ENCODE assay signal across 17 mouse cellular contexts in genomic region chr10:79815671-79816494, GRCm38 (mm10). TPM values are rescaled to one million over a fixed set of nuclear protein-coding genes. Genes with fewer than 3 reads are reported as not detected.
DNase-seq lines count a peak whose midpoint lies in the region; ATAC-seq and TF ChIP-seq lines count a peak whose summit lies in the region.
"Had no signal": no experiment of that assay in that cellular context is flagged by ENCODE, and none has a peak within 500 bp of the region (broad histone marks: within the 10 kb centered on the region; RNA-seq: fewer than 3 reads in every experiment).

No protein-coding gene starts in this region.

- no peaks in the 10 kb centered on the region for H3K27me3 ChIP-seq in liver, postnatal 0 days (ENCODE audit: insufficient read depth, low read length)
- H3K27me3 ChIP-seq in liver, embryonic 12.5 days (replicated peaks), result no peaks in the 10 kb centered on the region
- H3K27me3 ChIP-seq in kidney, embryonic 15.5 days, result no peaks in the 10 kb centered on the region
- no peaks in the 10 kb centered on the region for H3K27me3 ChIP-seq in limb, embryonic 10.5 days (ENCODE audit: low read depth, poor library complexity, severe bottlenecking)
- H3K27me3 ChIP-seq in hindbrain, embryonic 10.5 days (ENCODE audit: insufficient read depth, poor library complexity, severe bottlenecking), result no peaks in the 10 kb centered on the region
- H3K27me3 ChIP-seq in lung, postnatal 0 days (replicated peaks; ENCODE audit: insufficient read depth, low read length), result no peaks in the 10 kb centered on the region
- H3K27me3 ChIP-seq: forebrain, embryonic 12.5 days; liver, embryonic 15.5 days; stomach, embryonic 15.5 days had no signal

- H3K4me3 ChIP-seq in liver, postnatal 0 days (ENCODE audit: low read depth, low read length), result no peak overlapping the region
- no peak overlapping the region for H3K4me3 ChIP-seq in liver, embryonic 12.5 days
- H3K4me3 ChIP-seq in kidney, embryonic 15.5 days (replicated peaks), result no peak overlapping the region; the same call in 1 of the 2 replicates
- H3K4me3 ChIP-seq in limb, embryonic 10.5 days, result no peak overlapping the region
- no peak overlapping the region for H3K4me3 ChIP-seq in hindbrain, embryonic 10.5 days
- no peak overlapping the region for H3K4me3 ChIP-seq in lung, postnatal 0 days (ENCODE audit: low read depth, low read length)
- H3K4me3 ChIP-seq: forebrain, embryonic 12.5 days; heart, embryonic 10.5 days; liver, embryonic 15.5 days; stomach, embryonic 15.5 days had no signal

- TF ChIP-seq CTCF in liver, postnatal 0 days (IDR thresholded peaks at IDR 0.05; ENCODE audit: low read depth), result no peak
- TF ChIP-seq CTCF in lung, postnatal 0 days (IDR thresholded peaks at IDR 0.05), result no peak

- H3K36me3 ChIP-seq in liver, postnatal 0 days (replicated peaks; ENCODE audit: insufficient read depth, low read length), result no peaks in the 10 kb centered on the region
- H3K36me3 ChIP-seq in liver, embryonic 12.5 days, result peaks cover 5% of the 10 kb centered on the region; the same call in 1 of the 2 replicates
- H3K36me3 ChIP-seq in kidney, embryonic 15.5 days, result peaks cover 59% of the 10 kb centered on the region
- H3K36me3 ChIP-seq in limb, embryonic 10.5 days, result peaks cover 79% of the 10 kb centered on the region
- peaks cover 92% of the 10 kb centered on the region for H3K36me3 ChIP-seq in hindbrain, embryonic 10.5 days
- no peaks in the 10 kb centered on the region for H3K36me3 ChIP-seq in lung, postnatal 0 days (ENCODE audit: insufficient read depth, low read length)
- H3K36me3 ChIP-seq: liver, embryonic 15.5 days had no signal

- H3K4me2 ChIP-seq in liver, postnatal 0 days (ENCODE audit: low read depth, low read length), result no peak overlapping the region
- no peak overlapping the region for H3K4me2 ChIP-seq in liver, embryonic 12.5 days
- H3K4me2 ChIP-seq in kidney, embryonic 15.5 days, result peak overlapping the region; percentile 40
- no peak overlapping the region for H3K4me2 ChIP-seq in lung, postnatal 0 days (replicated peaks; ENCODE audit: low read depth, low read length)
- H3K4me2 ChIP-seq: forebrain, embryonic 12.5 days; hindbrain, embryonic 14.5 days; liver, embryonic 15.5 days; stomach, embryonic 15.5 days had no signal

- H3K27ac ChIP-seq in liver, postnatal 0 days (ENCODE audit: low read depth), result no peak overlapping the region
- no peak overlapping the region for H3K27ac ChIP-seq in liver, embryonic 12.5 days
- H3K27ac ChIP-seq in kidney, embryonic 15.5 days, result peak overlapping the region; percentile 93
- H3K27ac ChIP-seq in limb, embryonic 10.5 days, result 0 out of 2 replicates have a peak overlapping the region, but pooled peaks have one; percentile 5
- H3K27ac ChIP-seq in hindbrain, embryonic 10.5 days, result no peak overlapping the region
- no peak overlapping the region for H3K27ac ChIP-seq in lung, postnatal 0 days (ENCODE audit: low read length)
- H3K27ac ChIP-seq: forebrain, embryonic 12.5 days; heart, embryonic 10.5 days; hindbrain, embryonic 14.5 days; liver, embryonic 15.5 days; stomach, embryonic 15.5 days had no signal

- no peak for TF ChIP-seq EP300 in liver, postnatal 0 days (IDR thresholded peaks at IDR 0.05; ENCODE audit: low read depth)
- no peak for TF ChIP-seq EP300 in lung, postnatal 0 days (IDR thresholded peaks at IDR 0.05)

- H3K4me1 ChIP-seq in liver, postnatal 0 days (ENCODE audit: insufficient read depth), result no peaks in the 10 kb centered on the region
- H3K4me1 ChIP-seq in liver, embryonic 12.5 days, result peaks cover 4% of the 10 kb centered on the region; the same call in 1 of the 2 replicates
- H3K4me1 ChIP-seq in kidney, embryonic 15.5 days, result peaks cover 47% of the 10 kb centered on the region
- peaks cover 7% of the 10 kb centered on the region; the same call in 1 of the 2 replicates for H3K4me1 ChIP-seq in limb, embryonic 10.5 days
- H3K4me1 ChIP-seq in hindbrain, embryonic 10.5 days (replicated peaks), result peaks cover 21% of the 10 kb centered on the region
- no peaks in the 10 kb centered on the region for H3K4me1 ChIP-seq in lung, postnatal 0 days (ENCODE audit: insufficient read depth, low read depth, low read length)

- DNase-seq in liver, postnatal 0 days, result no peak
- peak; percentile 93 for DNase-seq in kidney, adult 11 months
- no peak for DNase-seq in limb, embryonic 10.5 days (ENCODE audit: low spot score)
- no peak for DNase-seq in hindbrain, embryonic 10.5 days (ENCODE audit: low spot score)
- DNase-seq in lung, postnatal 0 days (ENCODE audit: low spot score), result no peak
- DNase-seq: gastrocnemius, postnatal 14 days; heart, postnatal 10 days; left cerebral cortex, postnatal 4 days; right cerebral cortex, postnatal 14 days had no signal

- ATAC-seq in liver, postnatal 0 days, result peak; percentile 32; the same call in 1 of the 2 replicates
- ATAC-seq in liver, embryonic 12.5 days, result no peak
- ATAC-seq in kidney, embryonic 15.5 days (replicated peaks; ENCODE audit: low FRiP score), result peak; percentile 41
- ATAC-seq in lung, postnatal 0 days, result no peak

- H3K9me3 ChIP-seq in liver, postnatal 0 days (ENCODE audit: low read length), result no peaks in the 10 kb centered on the region
- H3K9me3 ChIP-seq in liver, embryonic 12.5 days (replicated peaks), result no peaks in the 10 kb centered on the region
- H3K9me3 ChIP-seq in kidney, embryonic 15.5 days (replicated peaks), result no peaks in the 10 kb centered on the region
- no peaks in the 10 kb centered on the region for H3K9me3 ChIP-seq in limb, embryonic 10.5 days (replicated peaks)
- H3K9me3 ChIP-seq in hindbrain, embryonic 10.5 days, result no peaks in the 10 kb centered on the region
- H3K9me3 ChIP-seq in lung, postnatal 0 days (ENCODE audit: low read length), result no peaks in the 10 kb centered on the region
- H3K9me3 ChIP-seq: forebrain, embryonic 12.5 days; heart, embryonic 10.5 days; liver, embryonic 15.5 days; stomach, embryonic 15.5 days had no signal

- 77% methylated on average over 12 of the region's 12 CpGs for WGBS in liver, postnatal 0 days (ENCODE audit: insufficient replicate concordance)
- 79% methylated on average over 12 of the region's 12 CpGs for WGBS in liver, embryonic 12.5 days (ENCODE audit: insufficient replicate concordance)
- 74% methylated on average over 12 of the region's 12 CpGs for WGBS in kidney, embryonic 15.5 days
- 93% methylated on average over 12 of the region's 12 CpGs for WGBS in limb, embryonic 10.5 days
- 88% methylated on average over 12 of the region's 12 CpGs for WGBS in hindbrain, embryonic 10.5 days
- WGBS in lung, postnatal 0 days, result 84% methylated on average over 12 of the region's 12 CpGs

- H3K9ac ChIP-seq in liver, postnatal 0 days (replicated peaks), result no peak overlapping the region
- H3K9ac ChIP-seq in liver, embryonic 12.5 days, result no peak overlapping the region
- no peak overlapping the region for H3K9ac ChIP-seq in kidney, embryonic 15.5 days
- H3K9ac ChIP-seq in lung, postnatal 0 days (replicated peaks; ENCODE audit: low read depth), result no peak overlapping the region
- H3K9ac ChIP-seq: forebrain, embryonic 12.5 days; hindbrain, embryonic 14.5 days; liver, embryonic 15.5 days; stomach, embryonic 15.5 days had no signal

RNA-seq across cellular contexts. Expression of gene Misp, which starts 4.9 kb away (rescaled TPM):
- polyA plus RNA-seq in liver, postnatal 0 days (2015; fragmentation: Nextera tagmentation; extraction: Ambion mirVana), result 1.00 and 1.3 TPM in 2 replicates
- 0.49 and 0.54 TPM in 2 replicates for polyA plus RNA-seq in liver, embryonic 12.5 days (2016; fragmentation: Nextera tagmentation; extraction: Ambion mirVana)
- polyA plus RNA-seq in kidney, embryonic 15.5 days (2015; fragmentation: Nextera tagmentation; extraction: Ambion mirVana), result 14.9 and 15.2 TPM in 2 replicates
- polyA plus RNA-seq in limb, embryonic 10.5 days (2016; fragmentation: Nextera tagmentation; extraction: Ambion mirVana), result 0.60 TPM in 1 of 2 replicates, not detected in the other
- polyA plus RNA-seq in hindbrain, embryonic 10.5 days (2016; fragmentation: Nextera tagmentation; extraction: Ambion mirVana), result 1.0 and 2.4 TPM in 2 replicates
- 10.5 and 10.6 TPM in 2 replicates for polyA plus RNA-seq in lung, postnatal 0 days (2015; fragmentation: Nextera tagmentation; extraction: Ambion mirVana)

RNA-seq across cellular contexts. Expression of gene Palm, which starts 22.5 kb away (rescaled TPM):
- 7.9 and 9.2 TPM in 2 replicates for polyA plus RNA-seq in liver, postnatal 0 days (2015; fragmentation: Nextera tagmentation; extraction: Ambion mirVana)
- polyA plus RNA-seq in liver, embryonic 12.5 days (2016; fragmentation: Nextera tagmentation; extraction: Ambion mirVana), result 12.4 and 13.2 TPM in 2 replicates
- polyA plus RNA-seq in kidney, embryonic 15.5 days (2015; fragmentation: Nextera tagmentation; extraction: Ambion mirVana), result 144 and 158 TPM in 2 replicates
- 121 and 126 TPM in 2 replicates for polyA plus RNA-seq in limb, embryonic 10.5 days (2016; fragmentation: Nextera tagmentation; extraction: Ambion mirVana)
- polyA plus RNA-seq in hindbrain, embryonic 10.5 days (2016; fragmentation: Nextera tagmentation; extraction: Ambion mirVana), result 142 and 175 TPM in 2 replicates
- polyA plus RNA-seq in lung, postnatal 0 days (2015; fragmentation: Nextera tagmentation; extraction: Ambion mirVana), result 29.6 and 30.8 TPM in 2 replicates

RNA-seq across cellular contexts. Expression of gene Prss57, which starts 25.1 kb away (rescaled TPM):
- 5.0 and 7.2 TPM in 2 replicates for polyA plus RNA-seq in liver, postnatal 0 days (2015; fragmentation: Nextera tagmentation; extraction: Ambion mirVana)
- 1.4 and 2.2 TPM in 2 replicates for polyA plus RNA-seq in liver, embryonic 12.5 days (2016; fragmentation: Nextera tagmentation; extraction: Ambion mirVana)
- 0.29 TPM in 1 of 2 replicates, not detected in the other for polyA plus RNA-seq in kidney, embryonic 15.5 days (2015; fragmentation: Nextera tagmentation; extraction: Ambion mirVana)
- polyA plus RNA-seq in limb, embryonic 10.5 days (2016; fragmentation: Nextera tagmentation; extraction: Ambion mirVana), result 0.19 TPM in 1 of 2 replicates, not detected in the other
- polyA plus RNA-seq in hindbrain, embryonic 10.5 days (2016; fragmentation: Nextera tagmentation; extraction: Ambion mirVana), result 0.10 TPM in 1 of 2 replicates, not detected in the other
- 0.11 and 0.31 TPM in 2 replicates for polyA plus RNA-seq in lung, postnatal 0 days (2015; fragmentation: Nextera tagmentation; extraction: Ambion mirVana)
- polyA plus RNA-seq: heart, embryonic 10.5 days; neural tube, embryonic 14.5 days had no signal

RNA-seq across cellular contexts. Expression of gene Ptbp1, which starts 38.3 kb away (rescaled TPM):
- 55.4 and 59.1 TPM in 2 replicates for polyA plus RNA-seq in liver, postnatal 0 days (2015; fragmentation: Nextera tagmentation; extraction: Ambion mirVana)
- polyA plus RNA-seq in liver, embryonic 12.5 days (2016; fragmentation: Nextera tagmentation; extraction: Ambion mirVana), result 207 and 211 TPM in 2 replicates
- polyA plus RNA-seq in kidney, embryonic 15.5 days (2015; fragmentation: Nextera tagmentation; extraction: Ambion mirVana), result 398 and 438 TPM in 2 replicates
- 485 and 494 TPM in 2 replicates for polyA plus RNA-seq in limb, embryonic 10.5 days (2016; fragmentation: Nextera tagmentation; extraction: Ambion mirVana)
- 288 and 338 TPM in 2 replicates for polyA plus RNA-seq in hindbrain, embryonic 10.5 days (2016; fragmentation: Nextera tagmentation; extraction: Ambion mirVana)
- polyA plus RNA-seq in lung, postnatal 0 days (2015; fragmentation: Nextera tagmentation; extraction: Ambion mirVana), result 107 and 109 TPM in 2 replicates

RNA-seq across cellular contexts. Expression of gene Fstl3, which starts 38.8 kb away (rescaled TPM):
- polyA plus RNA-seq in liver, postnatal 0 days (2015; fragmentation: Nextera tagmentation; extraction: Ambion mirVana), result 0.36 and 0.63 TPM in 2 replicates
- 0.80 and 0.98 TPM in 2 replicates for polyA plus RNA-seq in liver, embryonic 12.5 days (2016; fragmentation: Nextera tagmentation; extraction: Ambion mirVana)
- polyA plus RNA-seq in kidney, embryonic 15.5 days (2015; fragmentation: Nextera tagmentation; extraction: Ambion mirVana), result 15.3 and 15.6 TPM in 2 replicates
- polyA plus RNA-seq in limb, embryonic 10.5 days (2016; fragmentation: Nextera tagmentation; extraction: Ambion mirVana), result 1.8 and 2.3 TPM in 2 replicates
- 1.7 and 1.8 TPM in 2 replicates for polyA plus RNA-seq in hindbrain, embryonic 10.5 days (2016; fragmentation: Nextera tagmentation; extraction: Ambion mirVana)
- 38.6 and 39.9 TPM in 2 replicates for polyA plus RNA-seq in lung, postnatal 0 days (2015; fragmentation: Nextera tagmentation; extraction: Ambion mirVana)

Comparison
In these comparisons a context has a peak if more than half of its experiments do, and no peak if none do; other contexts are left out.
1. ATAC-seq: peak in liver, postnatal 0 days (single experiment) and kidney, embryonic 15.5 days (single experiment); none in liver, embryonic 12.5 days (single experiment) and lung, postnatal 0 days (single experiment).
2. H3K27ac ChIP-seq: peak in kidney, embryonic 15.5 days (single experiment) and limb, embryonic 10.5 days (single experiment); none in liver, postnatal 0 days (single experiment), liver, embryonic 12.5 days (single experiment), hindbrain, embryonic 10.5 days (single experiment) and lung, postnatal 0 days (single experiment).